Mouse (Mus musculus): ENCODE measurements around the gene Vmn1r45. TPM values are rescaled to one million over a fixed set of nuclear protein-coding genes. Genes with fewer than 3 reads are reported as not detected.

Gene Vmn1r45
- polyA plus RNA-seq, 1 experiment from 2014 or later, result not detected

Other genes with a start within 250 kb of the Vmn1r45 start
- not detected in 2 replicates for gene Vmn1r40, start 233.1 kb downstream of the Vmn1r45 start, polyA plus RNA-seq (2015; fragmentation: Nextera tagmentation; extraction: Ambion mirVana)
- not detected in 2 replicates for gene Vmn1r41, start 199.8 kb downstream of the Vmn1r45 start, polyA plus RNA-seq (2015; fragmentation: Nextera tagmentation; extraction: Ambion mirVana)
- gene Vmn1r42, start 64.2 kb downstream of the Vmn1r45 start, polyA plus RNA-seq (2015; fragmentation: Nextera tagmentation; extraction: Ambion mirVana), result not detected in 2 replicates
- 0.01 TPM in 1 of 2 replicates, not detected in the other for gene Vmn1r43, start 64.2 kb downstream of the Vmn1r45 start, polyA plus RNA-seq (2015; fragmentation: Nextera tagmentation; extraction: Ambion mirVana)
- not detected in 2 replicates for gene Vmn1r44, start 56.9 kb downstream of the Vmn1r45 start, polyA plus RNA-seq (2015; fragmentation: Nextera tagmentation; extraction: Ambion mirVana)
- not detected in 2 replicates for gene Vmn1r46, start 28.7 kb upstream of the Vmn1r45 start, polyA plus RNA-seq (2015; fragmentation: Nextera tagmentation; extraction: Ambion mirVana)
- gene Vmn1r47, start 75.5 kb upstream of the Vmn1r45 start, polyA plus RNA-seq (2015; fragmentation: Nextera tagmentation; extraction: Ambion mirVana), result not detected in 2 replicates
- not detected in 2 replicates for gene Vmn1r48, start 96.2 kb upstream of the Vmn1r45 start, polyA plus RNA-seq (2015; fragmentation: Nextera tagmentation; extraction: Ambion mirVana)
- not detected in 2 replicates for gene Vmn1r49, start 137.9 kb upstream of the Vmn1r45 start, polyA plus RNA-seq (2015; fragmentation: Nextera tagmentation; extraction: Ambion mirVana)
- not detected in 2 replicates for gene Vmn1r50, start 160.8 kb upstream of the Vmn1r45 start, polyA plus RNA-seq (2015; fragmentation: Nextera tagmentation; extraction: Ambion mirVana)
- 0.05 TPM in 1 of 2 replicates, not detected in the other for gene Vmn1r51, start 182.0 kb upstream of the Vmn1r45 start, polyA plus RNA-seq (2015; fragmentation: Nextera tagmentation; extraction: Ambion mirVana)
- not detected in 2 replicates for gene Vmn1r52, start 234.2 kb upstream of the Vmn1r45 start, polyA plus RNA-seq (2015; fragmentation: Nextera tagmentation; extraction: Ambion mirVana)

Data from midbrain, embryonic 16.5 days (tissue).